Mouse (Mus musculus) gastrocnemius, adult 2 months (tissue): Measurements from ENCODE around the gene Fam227b. TPM values are rescaled to one million over a fixed set of nuclear protein-coding genes. Genes with fewer than 3 reads are reported as not detected.
A peak's percentile ranks its signal among the peaks of the same experiment; 100 is the strongest.

Source experiments
- DNase-seq: peaks from one replicate; pipeline ENCODE4 v3.0.0; 2022
- H3K27ac ChIP-seq: fragments of 200-600 bp; 2 replicates; pipeline ENCODE4 v1.8.1; 2022; ENCODE audit warnings: mild to moderate bottlenecking
- H3K4me3 ChIP-seq: fragments of 200-600 bp; 2 replicates; pipeline ENCODE4 v1.8.1; 2022; ENCODE audit warnings: mild to moderate bottlenecking, moderate library complexity
- CTCF ChIP-seq: fragments of 200-600 bp; IDR thresholded peaks from 2 replicates; pipeline ENCODE4 v1.8.1; 2022; ENCODE audit warnings: antibody characterized with exemption, mild to moderate bottlenecking, moderate library complexity
- intact Hi-C: fragments of 180-260 bp; cut with DNase I; formaldehyde crosslinking; loops from one replicate; pipeline ENCODE4 v1.15.1; 2025
- total RNA-seq, 2 experiments: library from RNA; stranded (reverse); gene quantifications; 2 replicates each; pipeline ENCODE4 v1.2.3; 2021

The Fam227b gene
- total RNA-seq, 2 experiments from 2014 or later = not detected

GRCm38 (mm10) chr2:126086187-126086586, 65.6 kb downstream of the Fam227b start:
- Histone ChIP-seq H3K4me3 (no peak overlapping the region), H3K27ac (no peak overlapping the region)
- no peak for TF ChIP-seq CTCF
- DNase-seq = no peak
- intact Hi-C loops = no loop called here

- Histone ChIP-seq H3K27ac (no peak overlapping the region), H3K4me3 (no peak overlapping the region)
- TF ChIP-seq CTCF = no peak
- intact Hi-C loops = no loop called here
- peak; percentile 78 for DNase-seq
These were observed 67.5 kb downstream of the Fam227b start for GRCm38 (mm10) chr2:126084326-126084725.

GRCm38 (mm10) chr2:126079086-126079485, 72.7 kb downstream of the Fam227b start:
- DNase-seq = no peak
- intact Hi-C loops = no loop called here
- Histone ChIP-seq H3K4me3 (no peak overlapping the region), H3K27ac (peak overlapping the region; percentile 20; the same call in 1 of the 2 replicates)
- no peak for TF ChIP-seq CTCF

- Histone ChIP-seq H3K4me3 (no peak overlapping the region), H3K27ac (0 out of 2 replicates have a peak overlapping the region, but pooled peaks have one; percentile 31)
- no peak for TF ChIP-seq CTCF
- DNase-seq = no peak
- intact Hi-C loops = no loop called here
These were observed 75.3 kb downstream of the Fam227b start for GRCm38 (mm10) chr2:126076506-126076905.

- intact Hi-C loops = no loop called here
- no peak for DNase-seq
- H3K4me3 ChIP-seq = no peak overlapping the region
- TF ChIP-seq CTCF = no peak
- H3K27ac ChIP-seq = 0 out of 2 replicates have a peak overlapping the region, but pooled peaks have one; percentile 0
These were observed 78.1 kb downstream of the Fam227b start for GRCm38 (mm10) chr2:126073744-126074143.

- no peak overlapping the region for H3K4me3 ChIP-seq
- DNase-seq = no peak
- no peak overlapping the region for H3K27ac ChIP-seq
- no peak for TF ChIP-seq CTCF
- intact Hi-C loops = no loop called here
These were observed 82.1 kb downstream of the Fam227b start for GRCm38 (mm10) chr2:126069740-126070139.

GRCm38 (mm10) chr2:126065303-126065856, 86.4 kb downstream of the Fam227b start:
- H3K4me3 ChIP-seq = no peak overlapping the region
- intact Hi-C loops = no loop called here
- DNase-seq = no peak
- no peak for TF ChIP-seq CTCF
- peak overlapping the region; percentile 46; the same call in 1 of the 2 replicates for H3K27ac ChIP-seq

- H3K27ac ChIP-seq = peak overlapping the region; percentile 46; the same call in 1 of the 2 replicates
- no peak overlapping the region for H3K4me3 ChIP-seq
- intact Hi-C loops = no loop called here
- DNase-seq = no peak
- TF ChIP-seq CTCF = no peak
These were observed 87.0 kb downstream of the Fam227b start for GRCm38 (mm10) chr2:126064814-126065213.

GRCm38 (mm10) chr2:126062876-126063275, 88.9 kb downstream of the Fam227b start:
- intact Hi-C loops = no loop called here
- Histone ChIP-seq H3K27ac (peak overlapping the region; percentile 38; the same call in 1 of the 2 replicates), H3K4me3 (no peak overlapping the region)
- no peak for TF ChIP-seq CTCF
- no peak for DNase-seq

- DNase-seq = no peak
- TF ChIP-seq CTCF = no peak
- Histone ChIP-seq H3K4me3 (no peak overlapping the region), H3K27ac (peak overlapping the region; percentile 44; the same call in 1 of the 2 replicates)
- intact Hi-C loops = no loop called here
These were observed 90.6 kb downstream of the Fam227b start for GRCm38 (mm10) chr2:126061037-126061773.

GRCm38 (mm10) chr2:126060595-126060994, 91.2 kb downstream of the Fam227b start:
- H3K27ac ChIP-seq = peak overlapping the region; percentile 44; the same call in 1 of the 2 replicates
- DNase-seq = peak; percentile 26
- intact Hi-C loops = no loop called here

GRCm38 (mm10) chr2:126053657-126054056, 98.1 kb downstream of the Fam227b start:
- peak; percentile 44 for DNase-seq
- H3K27ac ChIP-seq = peak overlapping the region; percentile 53
- no peak for TF ChIP-seq CTCF
- H3K4me3 ChIP-seq = no peak overlapping the region
- intact Hi-C loops = loop anchor here (5.0 kb wide), 1 partner anchor 99 kb away; the partner anchor contains the start of genes Dtwd1 and Fam227b

More at GRCm38 (mm10) chr2:126060595-126060994, 91.2 kb downstream of the Fam227b start:
- H3K4me3 ChIP-seq = no peak overlapping the region
- TF ChIP-seq CTCF = no peak
